Mouse (Mus musculus) layer of hippocampus, postnatal 10 days (tissue): ENCODE data around the gene Pagr1b. TPM values are rescaled to one million over a fixed set of nuclear protein-coding genes. Genes with fewer than 3 reads are reported as not detected.

Source experiments
- DNase-seq, 2 experiments: peaks; one replicate each; pipeline ENCODE4 v3.0.0; 2021; ENCODE audit warnings: low spot score in 2 of 2
- total RNA-seq, 2 experiments: library from RNA; stranded (reverse); gene quantifications; 2 replicates each; pipeline ENCODE4 v1.2.3; 2021

Gene Pagr1b
- total RNA-seq, 2 experiments from 2014 or later, result 0.62 TPM; not detected in 1

DNA sequence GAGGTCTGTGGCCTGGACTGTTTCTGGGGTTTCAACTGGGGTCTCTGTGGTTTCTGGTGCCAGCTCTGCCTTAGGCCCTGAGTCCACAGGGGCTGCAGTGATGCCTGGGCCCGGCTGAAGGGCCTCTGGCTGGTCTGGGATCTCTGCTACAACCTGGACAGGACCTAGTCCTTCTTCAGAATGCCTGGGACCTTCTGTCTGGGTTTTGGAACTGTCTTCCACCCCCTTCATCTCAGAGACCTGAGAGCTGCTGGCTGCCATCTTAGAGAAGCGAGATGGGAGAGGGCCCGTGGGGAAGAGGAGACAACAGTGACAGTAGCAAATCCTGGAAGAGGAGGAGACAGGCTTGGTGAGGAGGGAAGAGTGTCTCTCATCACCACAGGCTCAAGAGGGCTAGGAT lies 3.7 kb upstream of the Pagr1b start:
- DNase-seq, result no peak

DNA sequence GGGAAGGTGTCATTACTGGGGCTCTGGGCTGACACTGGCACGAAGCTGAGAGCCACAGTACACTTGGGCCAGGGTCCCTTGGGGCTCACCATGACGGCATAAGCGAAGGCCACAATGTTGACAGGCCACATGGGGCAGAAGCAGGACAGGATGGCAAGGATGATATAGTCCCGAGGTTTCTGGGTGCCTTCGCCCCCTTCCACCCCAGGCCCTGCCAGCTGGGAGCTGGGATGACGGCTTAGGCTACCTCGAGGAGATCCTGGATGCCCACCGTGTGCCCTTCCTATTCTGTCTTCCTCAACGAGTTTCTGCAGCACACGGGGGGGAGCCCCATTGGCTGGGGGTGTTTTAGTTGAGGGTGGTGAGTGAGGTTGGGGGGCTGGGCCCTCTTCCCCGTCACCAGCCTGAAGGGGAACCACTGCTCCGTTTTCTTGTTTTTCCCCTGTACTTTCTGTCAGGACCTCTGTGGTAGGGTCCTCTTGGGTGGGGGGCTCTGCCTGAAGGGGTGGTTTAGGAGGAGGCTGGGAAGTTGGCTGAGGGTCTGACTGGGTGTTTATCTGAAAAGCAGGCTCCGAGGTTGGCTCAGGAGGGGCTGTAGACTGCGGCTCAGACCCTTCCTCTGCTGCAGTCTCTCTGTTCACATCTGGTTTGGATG lies 3.1 kb upstream of the Pagr1b start:
- no peak for DNase-seq

DNA sequence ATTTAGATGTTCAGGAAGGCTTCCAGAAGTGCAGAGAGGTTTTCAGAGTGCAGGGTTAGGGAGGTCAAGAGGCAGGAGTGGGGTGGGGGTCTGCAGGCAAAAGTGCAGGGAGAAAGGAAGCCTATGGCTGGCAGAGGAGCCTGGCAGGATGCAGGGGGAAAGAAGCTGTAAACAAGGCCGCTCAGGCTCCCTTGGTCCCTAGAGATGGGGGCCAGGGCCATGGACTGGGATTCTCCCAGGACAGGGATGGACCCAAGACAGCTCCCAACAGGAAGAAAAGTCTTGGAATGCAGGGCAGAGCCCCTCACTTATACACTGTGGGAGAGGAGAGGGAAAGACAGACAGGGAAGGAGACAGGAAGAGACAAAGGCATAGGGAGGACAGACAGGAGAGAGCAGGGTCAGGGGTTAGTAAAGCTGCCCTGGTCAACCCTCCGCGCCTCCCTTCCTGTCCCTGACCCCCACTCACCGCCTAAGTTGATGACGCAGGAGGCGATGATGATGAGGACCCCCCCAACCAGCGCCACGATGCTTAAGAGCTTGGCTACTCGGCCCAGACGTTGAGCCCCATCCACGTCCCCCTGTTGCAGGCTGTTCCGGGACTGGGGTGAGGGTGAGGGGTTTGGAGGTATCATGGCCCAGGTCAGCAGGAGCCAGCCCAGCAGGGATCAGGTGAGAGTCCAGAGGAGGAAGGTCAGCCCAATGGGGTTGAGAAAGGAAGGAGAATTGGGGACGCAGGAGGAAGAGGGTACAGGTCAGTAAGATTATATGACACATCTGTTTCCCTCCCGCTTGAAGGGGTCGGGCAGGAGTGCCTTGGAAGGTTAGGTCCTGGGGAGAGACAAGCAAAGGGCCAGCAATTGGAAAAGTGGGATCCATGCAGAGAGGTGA lies 2.4 kb upstream of the Pagr1b start:
- DNase-seq, result no peak

DNA sequence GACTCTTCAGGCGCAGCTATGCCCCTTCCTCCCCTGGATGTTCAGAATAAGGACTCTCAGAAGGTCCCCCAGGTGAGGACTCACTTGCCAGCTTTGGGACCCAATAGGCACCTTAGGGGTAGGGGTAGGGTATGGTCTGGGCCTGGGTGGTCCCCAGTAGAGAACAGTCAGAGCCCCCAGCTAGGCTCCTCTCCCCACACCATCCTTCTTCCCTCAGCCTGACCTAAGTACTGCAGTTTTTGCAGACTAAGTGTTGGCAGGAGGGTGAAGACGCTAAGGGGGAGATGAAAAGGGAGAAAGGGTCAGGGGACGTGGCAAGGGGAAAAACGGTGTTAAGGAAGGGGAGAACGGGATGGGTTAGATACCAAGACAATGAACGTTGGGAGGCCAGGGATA lies 1.7 kb upstream of the Pagr1b start:
- DNase-seq, result no peak

DNA sequence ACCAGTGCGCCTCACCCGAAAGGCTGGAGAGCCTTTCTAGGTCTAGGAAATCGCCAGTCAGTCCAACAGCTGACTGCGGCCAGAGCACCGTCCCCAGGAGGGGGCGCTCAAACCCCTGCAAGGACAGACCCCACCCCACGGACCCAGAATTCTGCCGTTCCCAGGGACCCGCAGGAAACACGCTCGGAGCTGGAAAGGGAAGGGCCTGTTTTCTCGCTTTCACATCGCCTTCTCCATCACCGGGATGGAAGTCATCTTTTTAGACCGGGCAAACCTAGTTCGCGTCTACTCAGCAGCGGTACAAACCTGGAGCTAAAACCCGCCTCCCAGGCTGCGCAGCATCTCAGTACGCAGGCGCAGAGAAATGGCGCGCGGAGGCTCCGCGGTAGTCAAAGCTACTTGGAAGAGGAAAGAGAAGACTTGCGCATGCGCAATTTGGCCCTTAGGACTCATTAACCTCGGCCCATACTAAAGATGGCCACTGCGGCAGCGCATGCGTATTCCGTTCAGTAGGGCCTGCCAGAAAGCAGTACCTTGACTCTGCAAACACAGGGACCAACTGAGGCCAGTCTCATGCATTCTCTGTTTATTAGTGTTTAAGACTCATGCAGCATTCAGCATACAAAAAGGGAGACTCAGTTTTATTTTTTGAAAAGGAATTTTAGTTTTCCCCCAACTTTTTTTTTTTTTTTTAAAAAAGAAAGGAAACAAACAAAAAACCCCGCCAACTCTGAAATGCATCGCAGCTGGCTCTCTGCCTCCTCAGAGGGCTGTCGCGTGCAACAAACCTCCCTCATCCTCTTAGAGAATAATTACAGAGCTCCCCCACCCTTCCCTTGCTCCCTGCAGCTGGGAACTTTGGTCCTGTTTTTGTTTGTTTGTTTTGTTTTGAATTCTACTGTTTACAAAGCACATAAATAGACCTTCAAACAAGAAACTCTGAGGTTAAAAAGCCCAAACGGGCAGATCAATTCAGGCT lies 976 bp upstream of the Pagr1b start, which contains the start of gene Pagr1a:
Gene Pagr1a (minus strand): TSS at position 382 of the 979 bp plus-strand sequence.
- DNase-seq, result peak; percentile 96 to 98

DNA sequence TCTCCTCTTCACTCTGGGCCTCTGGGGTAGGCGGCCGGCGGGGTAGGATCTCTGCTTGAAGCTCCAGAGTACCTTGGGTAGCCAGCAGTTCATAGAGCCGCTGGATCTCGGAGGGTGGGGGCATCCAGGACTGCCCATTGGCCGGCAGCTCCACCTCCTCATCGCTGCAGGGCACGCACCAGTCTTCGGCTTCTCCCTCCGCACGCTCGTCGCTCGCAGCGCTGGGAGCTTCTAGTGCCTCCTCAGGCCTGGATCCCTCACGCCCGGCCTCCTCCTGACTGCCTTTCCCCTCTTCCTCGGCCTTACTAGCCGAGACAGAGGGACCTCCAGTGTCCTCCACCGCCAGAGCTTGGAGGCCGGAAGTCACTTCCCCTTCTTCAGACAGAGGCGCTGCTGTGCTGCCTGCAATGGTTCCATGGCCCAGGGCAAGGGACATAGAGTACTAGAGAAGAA lies 228 bp upstream of the Pagr1b start:
- DNase-seq, result no peak

DNA sequence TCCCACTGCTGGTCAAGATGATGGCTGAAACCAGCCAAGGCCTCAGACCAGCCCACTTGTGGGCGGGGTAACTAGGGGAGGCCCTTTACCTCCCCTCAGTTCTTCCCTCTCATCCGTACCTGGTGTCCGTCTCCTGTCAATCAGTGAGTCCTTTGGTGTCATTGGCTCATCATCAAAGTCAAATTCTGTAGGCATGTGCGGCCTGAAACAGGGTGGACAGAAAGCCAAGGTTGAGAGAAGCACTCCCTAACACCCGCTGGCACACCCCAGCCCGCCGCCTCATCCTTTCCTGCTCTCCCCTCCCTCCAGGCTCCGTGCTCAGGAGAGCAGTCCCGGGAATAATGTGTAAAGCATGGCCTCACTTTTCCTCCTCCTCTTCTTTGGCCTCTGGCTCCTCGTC lies 203 bp downstream of the Pagr1b start:
- no peak for DNase-seq

DNA sequence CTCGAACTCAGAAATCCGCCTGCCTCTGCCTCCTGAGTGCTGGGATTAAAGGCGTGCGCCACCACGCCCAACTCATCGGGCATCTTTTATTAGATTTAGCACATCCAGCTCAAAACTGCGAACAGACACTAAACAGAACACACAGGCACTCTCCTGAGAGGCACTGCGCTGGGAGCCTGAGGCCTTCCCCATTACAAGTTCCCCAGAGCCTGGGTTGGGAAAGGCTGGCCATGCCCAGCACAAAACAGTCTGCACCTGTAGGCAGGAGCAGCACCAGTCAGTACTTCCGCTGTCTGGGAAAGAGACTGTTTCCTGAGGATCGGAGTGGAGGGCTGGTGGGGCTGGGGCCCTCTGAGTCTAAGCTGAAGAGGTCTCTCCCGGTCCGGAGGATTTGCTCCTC lies 1.3 kb downstream of the Pagr1b start:
- DNase-seq, result no peak

DNA sequence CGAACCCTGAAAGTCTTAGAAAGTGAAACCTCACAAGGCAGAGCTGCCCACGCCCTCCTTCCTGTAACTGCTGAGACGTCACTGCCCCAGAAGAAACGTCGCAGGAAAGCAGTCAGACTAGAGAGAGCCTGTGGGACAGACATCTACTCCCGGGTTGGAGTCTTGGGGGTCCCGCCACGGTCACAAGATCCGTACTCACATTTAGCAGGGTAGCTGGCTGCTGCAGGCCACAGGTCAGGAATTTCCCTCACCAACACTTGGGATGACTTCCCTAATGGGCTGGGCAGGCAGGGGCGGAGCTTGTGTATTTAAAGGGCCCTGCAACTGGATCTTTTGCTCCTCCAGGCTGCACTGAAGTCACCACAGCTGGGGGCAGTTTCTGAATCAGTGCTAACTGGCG lies 2.0 kb downstream of the Pagr1b start, which contains the start of gene Mvp:
Gene Mvp (minus strand): TSS at position 302 of the 400 bp plus-strand sequence.
- DNase-seq, result no peak

DNA sequence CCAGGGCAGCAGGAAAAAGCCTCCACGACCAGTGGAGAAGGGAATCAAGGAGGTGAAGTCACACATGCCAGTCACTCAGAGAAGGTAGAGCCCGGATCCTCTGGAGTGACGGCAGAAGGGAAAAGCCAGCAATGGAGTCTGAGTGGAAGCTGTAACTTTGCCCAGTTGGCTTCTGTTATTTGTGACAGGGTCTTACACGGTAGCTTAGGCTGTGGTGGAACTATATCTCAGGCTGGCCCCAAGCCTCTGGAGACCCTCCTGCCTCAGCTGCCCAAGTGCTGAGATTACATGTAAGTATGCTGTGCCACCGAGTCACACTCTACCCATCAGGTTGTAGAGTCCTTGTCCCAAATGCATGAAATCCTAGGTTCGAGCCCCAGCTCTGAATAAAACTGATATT lies 2.9 kb downstream of the Pagr1b start:
- no peak for DNase-seq

DNA sequence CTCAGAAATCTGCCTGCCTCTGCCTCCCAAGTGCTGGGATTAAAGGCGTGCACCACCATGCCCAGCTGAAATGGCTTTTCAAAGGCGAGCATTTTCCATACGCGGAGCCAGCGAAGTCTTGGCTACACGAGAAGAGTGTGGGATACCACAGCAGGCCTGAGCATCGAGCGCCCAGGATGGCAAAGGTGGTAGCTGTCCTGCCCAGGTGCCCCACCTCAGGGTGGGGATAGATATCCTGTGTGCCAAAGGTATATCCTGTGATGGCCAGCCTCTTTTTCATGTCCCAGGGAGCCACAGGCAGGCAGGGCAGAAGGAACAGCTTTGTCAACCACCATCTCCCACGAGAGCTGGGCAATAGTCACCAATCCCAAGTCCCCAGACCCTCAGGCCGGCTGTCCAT lies 3.4 kb downstream of the Pagr1b start:
- DNase-seq, result no peak

DNA sequence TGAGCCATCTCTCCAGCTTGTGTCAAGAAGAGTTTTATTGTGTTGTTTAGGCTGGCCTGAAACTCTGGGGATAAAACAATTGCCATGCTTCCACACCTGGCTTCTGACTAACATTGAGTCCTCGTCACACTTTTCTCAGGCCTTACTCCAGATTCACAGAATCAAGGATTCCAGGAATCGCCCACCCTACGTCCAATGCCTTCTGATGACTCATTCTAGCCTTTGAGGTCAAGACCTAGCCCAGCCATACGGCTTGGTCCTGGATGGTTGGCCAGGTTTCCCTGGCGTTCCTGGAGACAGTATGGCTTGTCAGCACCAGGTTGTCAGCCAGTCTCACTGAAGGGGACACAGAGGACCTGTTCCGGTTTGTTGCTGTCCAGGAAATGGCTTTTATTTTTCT lies 3.9 kb downstream of the Pagr1b start:
- no peak for DNase-seq

DNA sequence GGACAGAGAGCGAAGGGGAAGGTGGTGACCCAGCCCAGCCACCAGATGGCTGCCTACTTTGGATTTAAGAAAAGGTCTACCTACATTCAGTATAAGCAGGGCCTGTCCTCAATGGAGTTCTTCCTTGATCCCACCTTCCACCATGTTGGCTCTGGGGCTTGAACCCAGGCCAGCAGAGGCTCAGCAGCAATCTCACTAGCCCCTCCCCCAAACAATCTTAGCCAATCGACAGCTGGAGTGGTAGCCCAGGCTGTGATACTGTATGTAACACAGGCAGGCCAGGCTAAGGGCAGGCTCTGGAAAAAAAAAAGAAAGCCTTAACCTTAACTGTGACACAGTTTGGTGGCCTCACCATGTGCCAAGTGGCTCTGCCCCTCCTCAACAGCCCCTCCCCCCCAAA lies 4.6 kb downstream of the Pagr1b start:
- DNase-seq, result no peak

DNA sequence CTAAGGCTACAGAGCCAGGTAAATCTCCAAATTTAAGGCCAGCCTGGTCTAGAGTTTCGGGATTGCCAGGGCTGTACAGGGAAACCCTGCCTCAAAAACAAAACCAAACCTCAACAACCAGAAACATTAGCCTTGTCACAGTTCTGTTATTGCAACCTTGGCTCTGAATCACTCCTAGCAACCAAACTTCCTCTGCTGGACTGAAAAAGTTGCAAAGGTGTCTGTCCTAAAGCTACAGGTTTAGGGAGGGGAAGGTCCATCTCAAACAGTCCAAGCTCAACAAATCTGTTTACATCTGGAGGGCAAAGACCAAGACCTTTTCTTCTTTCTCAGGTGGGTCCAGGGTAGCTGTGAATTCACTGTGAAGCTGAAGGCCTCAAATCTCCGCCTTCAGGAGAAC lies 5.2 kb downstream of the Pagr1b start:
- DNase-seq, result no peak

DNA sequence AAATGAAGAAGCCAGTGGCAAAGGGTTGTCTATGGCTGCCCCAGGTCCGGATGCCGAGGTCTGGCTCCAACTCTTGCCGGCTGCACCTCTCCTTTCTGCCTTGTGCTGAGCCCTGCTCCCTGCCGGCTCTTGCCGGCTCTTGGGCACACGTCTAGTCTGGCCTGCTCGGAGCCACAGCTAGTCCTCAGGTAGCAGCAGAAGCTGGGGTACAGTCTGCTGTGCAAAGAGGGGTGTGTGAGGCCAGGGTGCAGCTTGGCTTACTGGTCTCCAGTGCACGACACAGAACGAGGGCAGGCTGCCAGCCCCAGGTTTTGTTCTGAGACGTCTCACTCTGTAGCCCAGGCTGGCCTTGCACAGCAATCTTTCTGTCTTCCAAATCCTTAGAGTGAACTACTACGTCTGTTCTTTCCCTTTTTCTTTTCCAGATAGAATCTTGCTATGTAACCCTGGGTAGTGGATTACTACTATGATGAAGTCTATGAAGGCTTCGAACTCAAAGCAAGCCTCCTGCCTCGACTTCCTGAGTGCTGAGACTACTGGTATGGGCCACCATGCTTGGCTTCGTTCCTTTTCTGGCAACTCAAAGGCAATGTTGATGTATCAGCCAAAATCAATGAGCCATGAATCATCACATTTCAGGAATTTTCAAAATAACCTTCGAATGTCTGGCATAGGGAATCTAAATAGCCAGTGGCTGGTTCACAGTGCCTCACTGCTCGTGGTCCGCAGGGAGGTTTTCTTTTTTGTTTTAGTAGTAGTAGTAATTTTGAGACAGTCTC lies 6.8 kb downstream of the Pagr1b start:
- peak in 1 of 2 experiments; percentile 20 for DNase-seq

DNA sequence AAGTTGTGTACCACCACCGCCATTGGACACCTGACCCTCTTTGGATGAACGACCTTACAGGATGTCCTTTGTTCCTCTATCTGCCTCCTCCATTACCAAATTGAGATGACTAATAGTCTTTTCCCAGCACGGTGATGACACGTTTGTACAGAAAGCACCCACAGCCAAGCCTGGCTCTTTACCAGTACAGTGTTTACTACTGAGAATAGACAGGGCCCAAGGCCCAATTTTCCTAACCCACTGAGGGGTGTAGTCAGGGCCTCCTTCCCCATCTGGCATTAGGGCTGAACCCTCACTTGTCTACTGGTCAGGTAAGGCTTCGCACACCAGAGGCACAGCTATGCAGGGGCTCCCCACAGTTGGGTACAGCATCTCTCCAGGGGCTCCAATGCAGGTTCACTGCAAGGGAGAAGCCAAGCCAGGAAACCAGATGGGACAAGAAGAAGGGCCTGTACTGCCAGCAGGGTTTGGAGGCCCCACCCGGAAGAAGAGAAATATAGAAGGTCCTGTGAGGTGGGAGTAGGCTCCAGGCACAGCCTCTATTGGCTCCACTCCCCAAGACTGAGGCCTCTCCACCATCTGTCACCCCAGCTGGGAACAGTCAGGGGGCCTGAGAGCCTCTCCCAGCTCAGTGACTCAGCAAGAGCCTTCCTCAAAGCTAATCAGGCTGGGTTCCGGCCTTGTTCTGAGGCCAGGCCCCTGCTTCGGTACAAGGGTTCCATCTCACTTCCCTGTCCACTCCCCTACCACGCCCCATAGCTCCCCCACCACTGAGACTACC lies 7.9 kb downstream of the Pagr1b start:
- DNase-seq, result peak; percentile 64 to 65

DNA sequence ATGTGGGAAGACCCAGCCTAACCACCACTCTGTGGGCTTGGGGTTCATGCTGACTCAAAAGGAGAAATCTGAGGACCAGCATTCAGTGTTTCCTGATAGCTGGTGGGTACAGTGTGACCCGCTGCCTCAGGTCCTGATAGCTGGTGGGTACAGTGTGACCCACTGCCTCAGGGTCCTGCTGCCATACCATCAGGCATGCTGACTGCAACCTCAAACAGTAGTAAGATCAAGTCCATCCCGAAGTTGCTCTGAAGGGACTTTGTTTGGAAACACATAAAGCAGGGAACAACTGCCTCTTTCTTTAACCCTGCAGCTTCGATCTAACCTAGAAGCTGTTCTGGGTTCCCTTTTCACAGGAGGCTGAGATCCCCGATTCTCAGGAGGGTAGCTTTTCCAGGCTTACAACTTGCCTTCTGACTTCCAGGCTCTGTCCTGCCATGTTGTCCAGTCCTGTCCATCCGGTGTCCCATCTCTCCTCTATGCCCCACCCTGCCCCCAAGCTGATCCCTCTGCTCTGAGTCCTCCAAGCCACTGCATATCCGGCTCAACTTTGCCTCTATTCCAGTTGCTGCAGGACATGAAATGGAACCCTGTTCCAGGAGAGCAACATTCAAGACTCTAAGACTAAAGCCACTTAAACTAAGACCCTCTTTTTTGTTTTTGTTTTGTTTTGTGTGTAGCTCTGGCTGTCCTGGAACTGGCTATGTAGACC lies 8.8 kb downstream of the Pagr1b start:
- no peak for DNase-seq

DNA sequence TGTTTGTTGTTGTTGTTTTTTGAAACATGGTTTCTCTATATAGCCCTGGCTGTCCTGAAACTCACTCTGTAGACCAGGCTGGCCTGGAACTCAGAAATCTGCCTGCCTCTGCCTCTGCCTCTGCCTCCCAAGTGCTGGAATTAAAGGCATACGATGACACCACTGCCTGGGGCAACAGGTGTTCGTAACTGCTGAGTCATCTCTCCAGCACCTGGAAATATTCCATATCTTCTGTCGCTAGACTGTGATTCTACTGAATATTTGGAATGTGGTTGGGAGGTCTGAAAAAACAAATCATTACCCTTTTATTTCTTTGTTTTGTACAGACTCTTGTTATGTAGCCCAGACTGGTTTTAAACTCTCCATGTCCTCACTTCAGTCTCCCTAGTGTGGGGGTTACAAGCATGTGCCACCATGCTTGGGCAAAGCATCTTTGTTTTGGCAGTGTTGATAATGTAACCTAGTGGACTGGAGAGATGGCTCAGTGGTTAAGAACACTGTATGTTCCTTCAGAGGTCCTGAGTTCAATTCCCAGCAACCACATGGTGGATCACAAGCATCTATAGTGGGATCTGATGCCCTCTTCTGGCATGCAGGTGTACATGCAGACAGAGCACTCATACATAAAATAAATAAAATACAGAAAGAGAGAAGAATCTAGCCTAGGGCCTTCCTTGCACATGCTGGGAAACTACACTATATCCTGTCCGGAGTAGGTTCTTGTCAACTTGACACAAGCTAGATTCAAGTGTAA lies 12.0 kb downstream of the Pagr1b start:
- DNase-seq, result no peak
